Mouse (Mus musculus) brown adipose tissue, adult 24 weeks (tissue): ENCODE results near the gene Il31ra. TPM values are rescaled to one million over a fixed set of nuclear protein-coding genes. Genes with fewer than 3 reads are reported as not detected.
"Not testable (repeated sequence)": the region's sequence is repeated elsewhere in the genome, so short reads cannot be mapped to it uniquely, and the experiment has no call there.

Experiments
- H3K27ac ChIP-seq: fragments of 200-500 bp; replicated peaks from 2 replicates; pipeline ENCODE4 v1.5.1; 2012; ENCODE audit warnings: low read depth, mild to moderate bottlenecking, low read length
- H3K4me1 ChIP-seq: fragments of 200-500 bp; 2 replicates; pipeline ENCODE4 v1.6.1; 2012; ENCODE audit warnings: low read length, mixed read lengths; ENCODE audit not compliant: control insufficient read depth, insufficient read depth, insufficient read length
- H3K4me3 ChIP-seq: fragments of 200-500 bp; 2 replicates; pipeline ENCODE4 v1.5.1; 2012; ENCODE audit warnings: low read depth, mild to moderate bottlenecking, low read length, moderate library complexity; ENCODE audit not compliant: insufficient read depth
- polyA plus RNA-seq: library from polyadenylated mRNA; stranded (reverse); fragments of >200 nt; gene quantifications from 2 replicates; pipeline ENCODE4 v1.2.4, GENCODE M21; 2012; ENCODE audit not compliant: missing spikeins, insufficient read depth, insufficient read length

Gene Il31ra
- polyA plus RNA-seq, 1 experiment, result not detected

- Histone ChIP-seq H3K4me3 (no peak overlapping the region), H3K27ac (no peak overlapping the region), H3K4me1 (no peaks in the 10 kb centered on the region)
Measured at GRCm38 (mm10) chr13:112582291-112582690, 11.9 kb downstream of the Il31ra start.

DNA sequence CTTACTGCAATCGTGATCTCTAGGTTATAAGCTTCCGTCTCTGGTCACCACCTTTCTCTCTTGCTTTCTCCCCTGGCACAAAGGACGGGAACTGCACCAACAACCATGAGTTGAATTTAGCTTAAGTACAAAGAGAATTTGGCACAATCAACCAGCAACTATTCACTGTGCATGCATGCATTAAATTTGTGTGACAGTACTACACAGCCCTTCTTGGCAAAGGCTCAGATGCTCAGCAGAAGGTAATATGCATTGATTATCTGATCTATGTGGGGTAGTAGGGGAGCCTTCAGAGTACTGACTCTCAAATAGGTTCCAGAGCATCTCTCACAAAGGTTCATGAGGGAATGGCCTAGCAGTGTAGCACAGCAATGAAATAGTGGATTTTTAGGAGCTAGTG, 12.4 kb downstream of the Il31ra start:
- Histone ChIP-seq H3K4me3 (no peak overlapping the region), H3K27ac (no peak overlapping the region), H3K4me1 (no peaks in the 10 kb centered on the region)

GRCm38 (mm10) chr13:112580590-112581320, 13.4 kb downstream of the Il31ra start:
- Histone ChIP-seq H3K27ac (no peak overlapping the region), H3K4me1 (no peaks in the 10 kb centered on the region), H3K4me3 (no peak overlapping the region)

DNA sequence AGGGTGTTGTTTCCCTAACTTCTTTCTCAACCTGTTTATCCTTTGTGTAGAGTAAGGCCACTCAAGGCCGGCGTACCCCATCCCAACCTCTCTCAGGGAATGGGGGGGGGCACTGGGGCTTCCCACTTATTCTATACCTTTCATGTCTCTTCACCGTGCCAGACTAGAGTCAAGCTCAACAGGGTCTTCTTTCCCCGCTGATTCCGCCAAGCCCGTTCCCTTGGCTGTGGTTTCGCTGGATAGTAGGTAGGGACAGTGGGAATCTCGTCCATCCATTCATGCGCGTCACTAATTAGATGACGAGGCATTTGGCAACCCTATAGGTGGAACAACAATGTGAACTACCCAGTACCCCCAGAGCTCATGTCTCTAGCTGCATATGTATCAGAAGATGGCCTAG, 16.1 kb downstream of the Il31ra start:
- not testable (repeated sequence) for H3K4me1 ChIP-seq, H3K27ac ChIP-seq, H3K4me3 ChIP-seq

- Histone ChIP-seq H3K4me3 (no peak overlapping the region), H3K27ac (no peak overlapping the region), H3K4me1 (no peaks in the 10 kb centered on the region)
Measured at GRCm38 (mm10) chr13:112573800-112574199, 20.4 kb downstream of the Il31ra start.

DNA sequence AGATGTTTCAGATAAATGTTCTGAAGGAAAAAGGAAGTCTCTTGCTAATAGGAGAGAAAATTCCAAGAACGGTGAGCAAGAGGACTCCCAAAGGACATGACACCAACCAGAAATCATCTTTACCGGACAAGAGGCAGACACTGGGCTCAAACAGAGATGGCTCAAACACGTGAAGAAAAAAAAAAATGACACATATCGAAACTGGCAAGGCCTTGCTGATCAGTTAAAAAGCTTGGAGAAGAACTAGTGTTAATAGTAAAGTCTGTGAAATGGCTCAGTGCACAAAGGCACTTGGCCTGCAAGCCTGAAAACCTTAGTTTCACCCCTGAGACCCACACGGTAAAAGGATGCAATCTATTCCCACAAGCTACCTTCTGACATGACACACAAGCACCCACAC, 23.4 kb downstream of the Il31ra start:
- Histone ChIP-seq H3K4me1 (no peaks in the 10 kb centered on the region), H3K4me3 (no peak overlapping the region), H3K27ac (no peak overlapping the region)

- H3K4me3 ChIP-seq, result no peak overlapping the region
- no peak overlapping the region for H3K27ac ChIP-seq
- no peaks in the 10 kb centered on the region for H3K4me1 ChIP-seq
Measured at GRCm38 (mm10) chr13:112569606-112570005, 24.6 kb downstream of the Il31ra start.

DNA sequence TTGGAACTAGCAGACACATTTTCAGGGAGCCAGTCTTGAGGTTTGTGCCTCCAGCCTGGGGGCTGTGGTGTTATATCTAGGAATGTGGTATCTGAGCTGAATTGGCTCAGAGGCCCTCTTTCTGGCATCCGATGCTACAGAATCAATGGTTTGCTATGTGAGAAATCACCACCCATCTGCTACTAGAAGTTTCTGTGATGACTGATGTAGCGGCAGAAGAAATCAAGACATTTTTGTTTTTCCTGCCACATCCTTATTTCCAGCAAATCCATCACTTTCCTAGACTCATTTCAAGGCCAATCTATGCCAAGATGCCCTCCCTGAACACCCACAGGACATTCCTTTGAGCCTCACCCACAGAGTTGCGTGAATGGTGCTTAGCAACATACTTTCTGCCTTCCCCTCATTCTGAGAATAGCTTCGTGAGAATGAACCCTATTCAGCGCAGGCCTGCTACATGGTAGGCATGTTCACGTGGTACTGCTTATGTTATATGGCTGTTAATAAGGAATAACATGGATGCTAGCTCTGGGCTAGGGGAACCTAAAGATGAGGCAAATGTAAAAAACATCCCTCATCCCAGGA, 33.5 kb downstream of the Il31ra start:
- Histone ChIP-seq H3K4me3 (no peak overlapping the region), H3K27ac (no peak overlapping the region), H3K4me1 (no peaks in the 10 kb centered on the region)

- Histone ChIP-seq H3K27ac (no peak overlapping the region), H3K4me3 (no peak overlapping the region), H3K4me1 (no peaks in the 10 kb centered on the region)
Measured at GRCm38 (mm10) chr13:112556501-112556900, 37.7 kb downstream of the Il31ra start.

DNA sequence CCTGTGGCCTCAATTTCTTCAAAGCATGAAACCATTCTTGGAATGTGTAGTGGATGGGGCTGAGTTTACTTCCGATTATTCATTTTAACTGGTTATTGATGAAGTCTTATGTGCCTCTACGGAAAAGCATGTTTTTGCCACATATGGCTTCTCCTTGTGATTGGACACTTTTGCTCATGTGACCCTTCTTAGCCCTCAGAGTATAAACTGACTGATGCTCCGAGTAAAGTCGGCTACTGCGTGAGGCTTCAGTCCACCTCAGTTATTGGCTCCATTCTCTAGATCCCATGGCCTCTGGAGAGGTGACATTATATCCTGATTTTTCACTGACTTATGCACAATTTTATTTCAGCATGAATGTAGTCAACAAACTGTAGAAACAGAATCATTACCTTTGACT, 40.9 kb downstream of the Il31ra start:
- Histone ChIP-seq H3K27ac (no peak overlapping the region), H3K4me1 (no peaks in the 10 kb centered on the region), H3K4me3 (no peak overlapping the region)

DNA sequence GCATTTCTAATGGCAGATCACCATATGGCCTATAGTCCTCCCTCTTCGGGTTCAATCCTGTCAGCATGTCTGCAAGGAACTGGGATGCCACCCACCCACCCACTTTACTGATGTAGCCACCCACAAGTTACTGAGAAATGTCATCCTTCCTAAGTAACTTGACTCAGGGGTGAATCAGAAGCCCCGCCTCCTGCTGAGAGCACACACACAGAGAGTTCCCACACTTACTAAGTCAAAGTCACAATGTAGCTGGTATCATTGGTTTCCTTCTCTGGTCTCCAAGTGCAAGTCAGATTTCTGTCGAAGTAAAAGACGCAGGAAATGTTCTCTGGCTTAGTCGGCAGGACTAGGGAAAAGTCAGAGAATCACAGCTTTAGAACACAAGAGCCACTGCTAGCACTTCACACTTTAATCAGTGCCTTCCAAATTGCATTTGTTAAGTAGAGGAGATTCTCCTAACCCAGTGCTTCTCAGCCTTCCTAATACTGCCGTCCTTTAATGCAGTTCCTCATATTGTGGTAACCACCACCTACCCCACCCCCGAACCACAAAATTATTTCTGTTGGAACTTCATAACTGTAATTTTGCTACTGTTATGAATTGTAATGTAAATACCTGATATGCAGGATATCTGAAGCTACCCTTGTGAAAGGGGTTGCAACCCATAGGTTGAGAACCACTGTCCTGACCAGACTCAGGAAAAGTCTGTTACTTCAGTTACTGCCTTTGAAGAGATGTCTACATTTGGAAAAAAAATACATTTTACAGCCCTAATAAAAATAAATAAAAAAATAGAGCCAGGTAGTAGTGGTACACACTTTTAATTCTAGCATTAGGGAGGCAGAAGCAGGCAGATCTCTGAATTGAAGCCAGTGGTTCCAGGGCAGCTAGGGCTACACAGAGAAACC, 42.3 kb downstream of the Il31ra start:
- no peak overlapping the region for H3K4me3 ChIP-seq
- no peaks in the 10 kb centered on the region for H3K4me1 ChIP-seq
- no peak overlapping the region for H3K27ac ChIP-seq

GRCm38 (mm10) chr13:112541223-112541975, 52.8 kb downstream of the Il31ra start:
- H3K4me1 ChIP-seq, result no peaks in the 10 kb centered on the region
- no peak overlapping the region for H3K27ac ChIP-seq
- no peak overlapping the region for H3K4me3 ChIP-seq

- Histone ChIP-seq H3K4me3 (no peak overlapping the region), H3K27ac (no peak overlapping the region), H3K4me1 (no peaks in the 10 kb centered on the region)
Measured at GRCm38 (mm10) chr13:112540616-112541015, 53.5 kb downstream of the Il31ra start.

GRCm38 (mm10) chr13:112537065-112537464, 57.1 kb downstream of the Il31ra start:
- H3K27ac ChIP-seq, result no peak overlapping the region
- no peak overlapping the region for H3K4me3 ChIP-seq
- 0 out of 2 replicates have a peak, but pooled peaks cover 4% of the 10 kb centered on the region for H3K4me1 ChIP-seq

- Histone ChIP-seq H3K27ac (no peak overlapping the region), H3K4me1 (0 out of 2 replicates have a peak, but pooled peaks cover 4% of the 10 kb centered on the region), H3K4me3 (no peak overlapping the region)
Measured at GRCm38 (mm10) chr13:112536611-112537010, 57.5 kb downstream of the Il31ra start.
